Mouse (Mus musculus): ENCODE measurements around the gene Dll3. TPM values are rescaled to one million over a fixed set of nuclear protein-coding genes. Genes with fewer than 3 reads are reported as not detected.
"Not testable (repeated sequence)": the region's sequence is repeated elsewhere in the genome, so short reads cannot be mapped to it uniquely, and the experiment has no call there.

Gene Dll3
- polyA plus RNA-seq, 1 experiment from 2014 or later, result 0.16 TPM

- H3K4me1 ChIP-seq (replicated peaks), result peaks cover 11% of the 10 kb centered on the region
- H3K9ac ChIP-seq, result peak overlapping the region; percentile 98
- peak overlapping the region; percentile 88 for H3K4me3 ChIP-seq
- WGBS, result 28% methylated on average over 16 of the region's 16 CpGs
- peak overlapping the region; percentile 91 for H3K4me2 ChIP-seq
- H3K27me3 ChIP-seq, result no peaks in the 10 kb centered on the region
- H3K27ac ChIP-seq, result peak overlapping the region; percentile 84
- ATAC-seq (replicated peaks; ENCODE audit: insufficient number of reproducible peaks, insufficient read depth, low FRiP score, low read depth), result no peak
- peaks cover 9% of the 10 kb centered on the region for H3K36me3 ChIP-seq
- no peaks in the 10 kb centered on the region for H3K9me3 ChIP-seq (replicated peaks)
Measured at GRCm38 (mm10) chr7:28268576-28268975, 33.5 kb downstream of the Dll3 start.

GRCm38 (mm10) chr7:28268042-28268531, 34.0 kb downstream of the Dll3 start:
- H3K4me2 ChIP-seq, result peak overlapping the region; percentile 91
- H3K9me3 ChIP-seq (replicated peaks), result no peaks in the 10 kb centered on the region
- WGBS, result under 1% methylated on average over 56 of the region's 62 CpGs
- H3K9ac ChIP-seq, result peak overlapping the region; percentile 98
- peaks cover 11% of the 10 kb centered on the region for H3K4me1 ChIP-seq (replicated peaks)
- no peaks in the 10 kb centered on the region for H3K27me3 ChIP-seq
- peaks cover 9% of the 10 kb centered on the region for H3K36me3 ChIP-seq
- peak; percentile 68 for ATAC-seq (replicated peaks; ENCODE audit: insufficient number of reproducible peaks, insufficient read depth, low FRiP score, low read depth)
- H3K4me3 ChIP-seq, result peak overlapping the region; percentile 88
- H3K27ac ChIP-seq, result peak overlapping the region; percentile 84

GRCm38 (mm10) chr7:28267129-28268041, 34.7 kb downstream of the Dll3 start, which contains the start of gene Eid2:
Eid2 (plus strand) TSS chr7:28267881.
- Histone ChIP-seq H3K9me3 (replicated peaks) (no peaks in the 10 kb centered on the region), H3K36me3 (peaks cover 9% of the 10 kb centered on the region; the same call in 1 of the 2 replicates), H3K4me1 (replicated peaks) (peaks cover 11% of the 10 kb centered on the region), H3K27me3 (no peaks in the 10 kb centered on the region; the same call in 1 of the 2 replicates), H3K9ac (peak within 1 kb of the TSS; percentile 98), H3K4me3 (peak within 1 kb of the TSS; percentile 88), H3K4me2 (peak within 1 kb of the TSS; percentile 91), H3K27ac (peak within 1 kb of the TSS; percentile 84)
- WGBS, result 6% methylated on average over 57 of the region's 57 CpGs
- ATAC-seq (replicated peaks; ENCODE audit: insufficient number of reproducible peaks, insufficient read depth, low FRiP score, low read depth), result peak; percentile 89

GRCm38 (mm10) chr7:28265391-28265790, 36.6 kb downstream of the Dll3 start:
- Histone ChIP-seq H3K4me1 (replicated peaks) (peaks cover 11% of the 10 kb centered on the region), H3K27me3 (no peaks in the 10 kb centered on the region; the same call in 1 of the 2 replicates), H3K9me3 (replicated peaks) (no peaks in the 10 kb centered on the region), H3K9ac (no peak overlapping the region), H3K27ac (no peak overlapping the region), H3K4me2 (no peak overlapping the region), H3K4me3 (no peak overlapping the region), H3K36me3 (peaks cover 8% of the 10 kb centered on the region; the same call in 1 of the 2 replicates)
- no peak for ATAC-seq (replicated peaks; ENCODE audit: insufficient number of reproducible peaks, insufficient read depth, low FRiP score, low read depth)
- WGBS, result 85% methylated on average over 13 of the region's 13 CpGs

GRCm38 (mm10) chr7:28263786-28264185, 38.3 kb downstream of the Dll3 start:
- Histone ChIP-seq H3K9me3 (replicated peaks) (no peaks in the 10 kb centered on the region), H3K9ac (no peak overlapping the region), H3K4me3 (no peak overlapping the region), H3K36me3 (no peaks in the 10 kb centered on the region), H3K27ac (no peak overlapping the region), H3K4me2 (no peak overlapping the region), H3K4me1 (replicated peaks) (peaks cover 6% of the 10 kb centered on the region), H3K27me3 (no peaks in the 10 kb centered on the region; the same call in 1 of the 2 replicates)
- ATAC-seq (replicated peaks; ENCODE audit: insufficient number of reproducible peaks, insufficient read depth, low FRiP score, low read depth), result no peak
- WGBS, result 3% methylated on average over 15 of the region's 15 CpGs

- no peaks in the 10 kb centered on the region for H3K4me1 ChIP-seq (replicated peaks)
- H3K4me3 ChIP-seq, result no peak overlapping the region
- H3K36me3 ChIP-seq, result no peaks in the 10 kb centered on the region
- 46% methylated on average over 5 of the region's 5 CpGs for WGBS
- no peak overlapping the region for H3K9ac ChIP-seq
- H3K27me3 ChIP-seq, result no peaks in the 10 kb centered on the region; the same call in 1 of the 2 replicates
- H3K9me3 ChIP-seq (replicated peaks), result no peaks in the 10 kb centered on the region
- ATAC-seq (replicated peaks; ENCODE audit: insufficient number of reproducible peaks, insufficient read depth, low FRiP score, low read depth), result no peak
- H3K27ac ChIP-seq, result no peak overlapping the region
- H3K4me2 ChIP-seq, result no peak overlapping the region
Measured at GRCm38 (mm10) chr7:28262861-28263260, 39.2 kb downstream of the Dll3 start.

GRCm38 (mm10) chr7:28255476-28255875, 46.6 kb downstream of the Dll3 start:
- no peaks in the 10 kb centered on the region; the same call in 1 of the 2 replicates for H3K9me3 ChIP-seq (replicated peaks)
- no peaks in the 10 kb centered on the region for H3K4me1 ChIP-seq (replicated peaks)
- no peak overlapping the region for H3K4me2 ChIP-seq
- no peak overlapping the region for H3K9ac ChIP-seq
- no peak overlapping the region for H3K27ac ChIP-seq
- H3K36me3 ChIP-seq, result no peaks in the 10 kb centered on the region
- no peak overlapping the region for H3K4me3 ChIP-seq
- ATAC-seq (replicated peaks; ENCODE audit: insufficient number of reproducible peaks, insufficient read depth, low FRiP score, low read depth), result no peak
- WGBS, result 75% methylated on average over 6 of the region's 6 CpGs
- no peaks in the 10 kb centered on the region for H3K27me3 ChIP-seq

GRCm38 (mm10) chr7:28254591-28254990, 47.4 kb downstream of the Dll3 start:
- Histone ChIP-seq H3K9ac (no peak overlapping the region), H3K4me3 (no peak overlapping the region), H3K27ac (no peak overlapping the region), H3K36me3 (no peaks in the 10 kb centered on the region), H3K27me3 (no peaks in the 10 kb centered on the region), H3K4me2 (no peak overlapping the region), H3K9me3 (replicated peaks) (no peaks in the 10 kb centered on the region; the same call in 1 of the 2 replicates), H3K4me1 (replicated peaks) (no peaks in the 10 kb centered on the region)
- no peak for ATAC-seq (replicated peaks; ENCODE audit: insufficient number of reproducible peaks, insufficient read depth, low FRiP score, low read depth)
- WGBS, result 76% methylated on average over 6 of the region's 6 CpGs

GRCm38 (mm10) chr7:28251976-28252375, 50.1 kb downstream of the Dll3 start:
- 85% methylated on average over 17 of the region's 17 CpGs for WGBS

GRCm38 (mm10) chr7:28248957-28249356, 53.1 kb downstream of the Dll3 start:
- Histone ChIP-seq H3K4me2 (no peak overlapping the region), H3K9me3 (replicated peaks) (no peaks in the 10 kb centered on the region), H3K4me1 (replicated peaks) (no peaks in the 10 kb centered on the region), H3K27ac (no peak overlapping the region), H3K9ac (no peak overlapping the region), H3K36me3 (no peaks in the 10 kb centered on the region), H3K27me3 (no peaks in the 10 kb centered on the region), H3K4me3 (no peak overlapping the region)
- no peak for ATAC-seq (replicated peaks; ENCODE audit: insufficient number of reproducible peaks, insufficient read depth, low FRiP score, low read depth)
- WGBS, result 85% methylated on average over 3 of the region's 3 CpGs

More at GRCm38 (mm10) chr7:28251976-28252375, 50.1 kb downstream of the Dll3 start:
- Histone ChIP-seq H3K4me1 (replicated peaks) (no peaks in the 10 kb centered on the region), H3K4me2 (no peak overlapping the region), H3K9me3 (replicated peaks) (no peaks in the 10 kb centered on the region; the same call in 1 of the 2 replicates), H3K27ac (no peak overlapping the region), H3K4me3 (no peak overlapping the region), H3K36me3 (no peaks in the 10 kb centered on the region), H3K27me3 (no peaks in the 10 kb centered on the region), H3K9ac (no peak overlapping the region)
- no peak for ATAC-seq (replicated peaks; ENCODE audit: insufficient number of reproducible peaks, insufficient read depth, low FRiP score, low read depth)

- WGBS, result 59% methylated on average over 2 of the region's 2 CpGs
- not testable (repeated sequence) for H3K4me1 ChIP-seq (replicated peaks); H3K27me3 ChIP-seq; H3K4me2 ChIP-seq; H3K9ac ChIP-seq; H3K27ac ChIP-seq; H3K36me3 ChIP-seq; ATAC-seq (replicated peaks; ENCODE audit: insufficient number of reproducible peaks, insufficient read depth, low FRiP score, low read depth); H3K4me3 ChIP-seq; H3K9me3 ChIP-seq (replicated peaks)
Measured at GRCm38 (mm10) chr7:28243943-28244342, 58.1 kb downstream of the Dll3 start.

Data from heart, embryonic 15.5 days (tissue).